Mouse (Mus musculus) erythroid progenitor cell, adult 5-6 weeks (primary cell): ENCODE measurements around the gene Ano3. TPM values are rescaled to one million over a fixed set of nuclear protein-coding genes. Genes with fewer than 3 reads are reported as not detected.
"Not testable (repeated sequence)": the region's sequence is repeated elsewhere in the genome, so short reads cannot be mapped to it uniquely, and the experiment has no call there.

Source experiments
- ATAC-seq: replicated peaks from 2 replicates; pipeline ENCODE4 v1.8.0; 2016; ENCODE audit warnings: moderate number of reproducible peaks, mild to moderate bottlenecking, moderate TSS enrichment, inconsistent platforms; ENCODE audit not compliant: poor library complexity, low FRiP score, severe bottlenecking
- total RNA-seq, 2 experiments: library from RNA; stranded (forward) in 1 of 2; stranded (reverse) in 1 of 2; fragments of 150-400 nt in 1 of 2; fragments of 186-747, 209-891 nt in 1 of 2; gene quantifications; 2 replicates each; pipeline versions ENCODE4 v1.2.3 to v1.2.4; 2015 to 2017; ENCODE audit warnings: low replicate concordance in 2 of 2

Ano3 gene
- not detected in 2 replicates for total RNA-seq (2015; ENCODE audit: low replicate concordance)
- not detected in 2 replicates for total RNA-seq (2017; ENCODE audit: low replicate concordance)

- ATAC-seq, result not testable (repeated sequence)
Observed at GRCm38 (mm10) chr2:110950823-110951222, at the start of gene Ano3. Gene Ano3 (minus strand): TSS chr2:110950923.

GRCm38 (mm10) chr2:110990071-110990470 is 39.3 kb upstream of the Ano3 start:
- ATAC-seq, result no peak

- ATAC-seq, result no peak
Observed at GRCm38 (mm10) chr2:110989539-110989938, 38.8 kb upstream of the Ano3 start.

- no peak for ATAC-seq
Observed at GRCm38 (mm10) chr2:110985853-110986271, 35.1 kb upstream of the Ano3 start.

- no peak for ATAC-seq
Observed at GRCm38 (mm10) chr2:110981733-110982132, 31.0 kb upstream of the Ano3 start.

GRCm38 (mm10) chr2:110979610-110980009 is 28.9 kb upstream of the Ano3 start:
- no peak for ATAC-seq

- ATAC-seq, result no peak
Observed at GRCm38 (mm10) chr2:110976871-110977270, 26.1 kb upstream of the Ano3 start.

- no peak for ATAC-seq
Observed at GRCm38 (mm10) chr2:110970158-110970557, 19.4 kb upstream of the Ano3 start.

- ATAC-seq, result no peak
Observed at GRCm38 (mm10) chr2:110965398-110965797, 14.7 kb upstream of the Ano3 start.

- ATAC-seq, result no peak
Observed at GRCm38 (mm10) chr2:110950432-110950803, 305 bp downstream of the Ano3 start.

- ATAC-seq, result no peak
Observed at GRCm38 (mm10) chr2:110949679-110950431, 868 bp downstream of the Ano3 start.

GRCm38 (mm10) chr2:110945171-110945570 is 5.6 kb downstream of the Ano3 start:
- no peak for ATAC-seq

GRCm38 (mm10) chr2:110935691-110936090 is 15.0 kb downstream of the Ano3 start:
- ATAC-seq, result no peak

- ATAC-seq, result no peak
Observed at GRCm38 (mm10) chr2:110929126-110929525, 21.6 kb downstream of the Ano3 start.

- ATAC-seq, result no peak
Observed at GRCm38 (mm10) chr2:110909506-110909905, 41.2 kb downstream of the Ano3 start.

- ATAC-seq, result no peak
Observed at GRCm38 (mm10) chr2:110906473-110906872, 44.2 kb downstream of the Ano3 start.

- ATAC-seq, result no peak
Observed at GRCm38 (mm10) chr2:110896477-110897270, 54.0 kb downstream of the Ano3 start.

GRCm38 (mm10) chr2:110871650-110872049 is 79.1 kb downstream of the Ano3 start:
- no peak for ATAC-seq

- ATAC-seq, result no peak
Observed at GRCm38 (mm10) chr2:110865584-110865983, 85.1 kb downstream of the Ano3 start.

GRCm38 (mm10) chr2:110863376-110863775 is 87.3 kb downstream of the Ano3 start:
- ATAC-seq, result no peak
